Mouse (Mus musculus) liver, adult (tissue): ENCODE data around the gene Gm7951.
"Not testable (repeated sequence)": the region's sequence is repeated elsewhere in the genome, so short reads cannot be mapped to it uniquely, and the experiment has no call there.

Experiments used
- GATA4 ChIP-seq: IDR thresholded peaks from 2 replicates; pipeline ENCODE4 v1.6.1; 2014; ENCODE audit warnings: mild to moderate bottlenecking, low read length; ENCODE audit not compliant: insufficient replicate concordance

The Gm7951 gene

GRCm38 (mm10) chr14:42117269-42117668 lies at the start of gene Gm7951:
Gene Gm7951, minus strand, starts transcription at chr14:42117369.
- TF ChIP-seq GATA4, result not testable (repeated sequence)

DNA sequence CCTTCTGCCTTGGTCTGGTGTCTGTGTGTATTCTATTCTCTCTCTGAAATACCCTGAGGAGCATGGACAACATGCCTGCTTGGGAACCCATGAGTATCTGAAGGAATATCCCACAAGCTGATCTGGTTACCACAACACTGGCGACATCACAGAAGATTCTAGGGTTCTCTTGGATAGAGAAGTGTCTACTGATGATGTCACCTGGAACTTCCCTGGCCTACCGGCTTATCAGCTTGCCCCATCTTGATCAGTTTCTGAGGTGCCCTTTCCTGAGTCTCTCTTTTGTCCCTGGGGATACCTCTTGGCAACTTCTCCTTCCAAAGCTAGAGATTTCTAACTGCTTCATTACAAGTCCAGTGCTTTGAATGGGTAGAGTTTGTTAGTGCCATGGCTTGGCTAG lies 45.4 kb upstream of the Gm7951 start, which contains the start of gene Gm17027:
Gene Gm17027 (minus strand): TSS at position 101 of the 400 bp plus-strand sequence.
- TF ChIP-seq GATA4, result not testable (repeated sequence)
